Mouse (Mus musculus) brain, embryonic 14.5 days (tissue): Measurements from ENCODE around the gene Mfsd6l.

Source experiments
- CTCF ChIP-seq: fragments of 200-500 bp; IDR thresholded peaks from 2 replicates; pipeline ENCODE4 v1.5.1; 2012; ENCODE audit warnings: inconsistent platforms, mild to moderate bottlenecking, moderate library complexity, borderline replicate concordance; ENCODE audit not compliant: insufficient read depth, insufficient read length; ENCODE audit errors: extremely low read depth
- POLR2A ChIP-seq: fragments of 200-500 bp; IDR thresholded peaks from 2 replicates; pipeline ENCODE4 v1.6.1; 2012; ENCODE audit warnings: mild to moderate bottlenecking, inconsistent platforms, borderline replicate concordance; ENCODE audit not compliant: poor library complexity, insufficient read depth, insufficient read length, severe bottlenecking; ENCODE audit errors: extremely low read depth

GRCm38 (mm10) chr11:68531941-68532535 lies 23.9 kb upstream of the Mfsd6l start:
- TF ChIP-seq CTCF (no peak), POLR2A (no peak)
